Mouse (Mus musculus): ENCODE results near the gene Gm5431. TPM values are rescaled to one million over a fixed set of nuclear protein-coding genes. Genes with fewer than 3 reads are reported as not detected.

Gene Gm5431
- total RNA-seq (2023) = 10 to 100 TPM; 23.9 to 28.3 TPM

GRCm38 (mm10) chr11:48902021-48902420 lies at the start of gene Gm5431:
TSS of gene Gm5431 (minus strand) at chr11:48902214.

GRCm38 (mm10) chr11:48946090-48946489 lies 44.1 kb upstream of the Gm5431 start, which contains the start of gene Psme2b:
TSS of gene Psme2b (minus strand) at chr11:48946190.

GRCm38 (mm10) chr11:48871201-48871772 lies 30.7 kb downstream of the Gm5431 start, which contains the start of gene Irgm1:
TSS of gene Irgm1 (minus strand) at chr11:48871683.

Other genes with a start within 250 kb of the Gm5431 start
- gene Rack1, start 101.9 kb downstream of the Gm5431 start, total RNA-seq (2023) = 1,000 to 10,000 TPM; 1,060 to 1,070 TPM
- 10 to 100 TPM; 74.4 to 78.6 TPM for gene Trim41, start 84.9 kb downstream of the Gm5431 start, total RNA-seq (2023)
- gene Trim7, start 76.1 kb downstream of the Gm5431 start, total RNA-seq (2023) = 10 to 100 TPM in 1 of 2 experiments, 1 to 10 TPM in 1; 6.3 to 10.6 TPM
- 1 to 10 TPM in 1 of 2 experiments, not detected in 1; 3.0 TPM for gene Gm12184, start 75.6 kb downstream of the Gm5431 start, total RNA-seq (2023)
- gene Irgm1, start 30.5 kb downstream of the Gm5431 start, total RNA-seq (2023) = 10 to 100 TPM; 53.7 to 58.0 TPM
- 10 to 100 TPM; 30.1 to 40.0 TPM for gene Psme2b, start 44.0 kb upstream of the Gm5431 start, total RNA-seq (2023)
- under 1 TPM; 0.16 to 0.30 TPM for gene Olfr56, start 76.7 kb upstream of the Gm5431 start, total RNA-seq (2023)
- 10 to 100 TPM; 64.7 to 68.6 TPM for gene 9930111J21Rik1, start 77.2 kb upstream of the Gm5431 start, total RNA-seq (2023)
- 10 to 100 TPM; 15.7 to 18.9 TPM for gene Gm12185, start 90.0 kb upstream of the Gm5431 start, total RNA-seq (2023)
- 1 to 10 TPM in 1 of 2 experiments, not detected in 1; 2.6 TPM for gene Tgtp1, start 92.0 kb upstream of the Gm5431 start, total RNA-seq (2023)
- 100 to 1,000 TPM in 1 of 2 experiments, 10 to 100 TPM in 1; 77.6 to 104 TPM for gene 9930111J21Rik2, start 149.0 kb upstream of the Gm5431 start, total RNA-seq (2023)
- gene Tgtp2, start 162.0 kb upstream of the Gm5431 start, total RNA-seq (2023) = 10 to 100 TPM in 1 of 2 experiments, 1 to 10 TPM in 1; 6.6 to 10.3 TPM
- gene Ifi47, start 174.4 kb upstream of the Gm5431 start, total RNA-seq (2023) = 10 to 100 TPM; 89.2 to 92.9 TPM
- gene Olfr1396, start 212.7 kb upstream of the Gm5431 start, total RNA-seq (2023) = not detected
- not detected for gene Olfr1395, start 240.1 kb upstream of the Gm5431 start, total RNA-seq (2023)